Mouse (Mus musculus): ENCODE results near the gene Cep152. TPM values are rescaled to one million over a fixed set of nuclear protein-coding genes. Genes with fewer than 3 reads are reported as not detected.

Gene Cep152
- polyA plus RNA-seq, 1 experiment from 2014 or later, result 4.7 TPM

- Histone ChIP-seq H3K27ac (no peak overlapping the region), H3K4me3 (replicated peaks) (no peak overlapping the region), H3K36me3 (peaks cover 17% of the 10 kb centered on the region; the same call in 1 of the 2 replicates), H3K9ac (no peak overlapping the region), H3K9me3 (no peaks in the 10 kb centered on the region), H3K27me3 (replicated peaks) (no peaks in the 10 kb centered on the region), H3K4me2 (replicated peaks) (no peak overlapping the region), H3K4me1 (replicated peaks) (no peaks in the 10 kb centered on the region)
- 86% methylated on average over 12 of the region's 12 CpGs for WGBS
- ATAC-seq, result no peak
These were observed 35.6 kb downstream of the Cep152 start for GRCm38 (mm10) chr2:125589287-125589686.

DNA sequence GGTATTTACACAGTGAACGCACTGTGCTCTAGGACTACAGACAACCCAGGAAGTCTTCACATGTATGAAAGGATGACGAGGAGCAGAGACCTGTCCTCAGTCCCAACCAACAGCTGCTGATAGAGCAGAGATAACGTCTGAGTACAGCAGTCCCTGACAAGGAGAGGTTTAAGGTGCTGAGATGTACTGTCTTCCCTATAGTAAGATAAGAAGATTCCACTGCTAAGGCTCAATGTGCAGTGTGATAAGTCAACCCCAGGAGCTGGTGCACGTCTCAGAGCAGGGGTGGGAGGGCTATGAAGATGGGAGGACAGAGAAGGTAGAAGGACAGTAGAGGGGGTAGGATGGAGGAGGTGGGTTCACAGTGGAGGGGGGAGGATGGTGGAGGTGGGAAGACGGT, 43.8 kb downstream of the Cep152 start:
- Histone ChIP-seq H3K4me3 (replicated peaks) (no peak overlapping the region), H3K27ac (no peak overlapping the region), H3K4me2 (replicated peaks) (no peak overlapping the region), H3K9me3 (no peaks in the 10 kb centered on the region), H3K9ac (no peak overlapping the region), H3K4me1 (replicated peaks) (no peaks in the 10 kb centered on the region), H3K36me3 (peaks cover 11% of the 10 kb centered on the region; the same call in 1 of the 2 replicates), H3K27me3 (replicated peaks) (no peaks in the 10 kb centered on the region)
- WGBS, result 53% methylated on average over 5 of the region's 5 CpGs
- ATAC-seq, result no peak

DNA sequence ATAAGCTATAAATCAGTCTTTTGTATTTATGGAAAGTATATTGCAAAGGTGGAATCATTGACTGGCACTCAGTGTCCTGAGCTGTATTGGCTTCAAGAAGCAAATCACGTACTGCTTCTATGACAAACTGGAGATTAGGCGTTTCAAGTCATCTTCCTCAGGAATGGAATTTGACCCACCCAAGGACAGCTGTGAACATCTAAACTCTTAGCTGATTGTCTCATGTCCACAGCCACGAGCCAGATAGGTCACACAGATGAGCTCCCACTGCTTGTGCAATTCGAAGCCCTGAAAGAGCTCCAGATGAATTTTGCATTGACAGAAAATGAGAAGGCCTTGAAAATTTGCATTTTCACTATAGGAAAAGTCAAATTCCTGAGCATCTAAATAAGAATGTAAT, 47.2 kb downstream of the Cep152 start:
- H3K4me3 ChIP-seq (replicated peaks), result no peak overlapping the region
- WGBS, result 80% methylated on average over 4 of the region's 4 CpGs
- H3K27ac ChIP-seq, result no peak overlapping the region
- H3K4me1 ChIP-seq (replicated peaks), result no peaks in the 10 kb centered on the region
- no peaks in the 10 kb centered on the region for H3K27me3 ChIP-seq (replicated peaks)
- H3K36me3 ChIP-seq, result peaks cover 22% of the 10 kb centered on the region
- H3K9ac ChIP-seq, result no peak overlapping the region
- H3K4me2 ChIP-seq (replicated peaks), result no peak overlapping the region
- H3K9me3 ChIP-seq, result no peaks in the 10 kb centered on the region
- no peak for ATAC-seq

- ATAC-seq, result no peak
- H3K36me3 ChIP-seq, result peaks cover 16% of the 10 kb centered on the region
- no peak overlapping the region for H3K4me2 ChIP-seq (replicated peaks)
- H3K27me3 ChIP-seq (replicated peaks), result no peaks in the 10 kb centered on the region
- WGBS, result 84% methylated on average over 8 of the region's 8 CpGs
- no peak overlapping the region for H3K4me3 ChIP-seq (replicated peaks)
- no peaks in the 10 kb centered on the region for H3K9me3 ChIP-seq
- H3K4me1 ChIP-seq (replicated peaks), result no peaks in the 10 kb centered on the region
- H3K27ac ChIP-seq, result no peak overlapping the region
- no peak overlapping the region for H3K9ac ChIP-seq
These were observed 48.4 kb downstream of the Cep152 start for GRCm38 (mm10) chr2:125576498-125576897.

- Histone ChIP-seq H3K4me1 (replicated peaks) (no peaks in the 10 kb centered on the region), H3K4me2 (replicated peaks) (no peak overlapping the region), H3K36me3 (peaks cover 11% of the 10 kb centered on the region), H3K27ac (no peak overlapping the region), H3K9ac (no peak overlapping the region), H3K27me3 (replicated peaks) (no peaks in the 10 kb centered on the region), H3K9me3 (no peaks in the 10 kb centered on the region), H3K4me3 (replicated peaks) (no peak overlapping the region)
- 86% methylated on average over 3 of the region's 3 CpGs for WGBS
- no peak for ATAC-seq
These were observed 49.1 kb downstream of the Cep152 start for GRCm38 (mm10) chr2:125575766-125576165.

- Histone ChIP-seq H3K4me3 (replicated peaks) (no peak overlapping the region), H3K27me3 (replicated peaks) (no peaks in the 10 kb centered on the region), H3K36me3 (no peaks in the 10 kb centered on the region), H3K4me2 (replicated peaks) (no peak overlapping the region), H3K4me1 (replicated peaks) (no peaks in the 10 kb centered on the region), H3K9ac (no peak overlapping the region), H3K27ac (no peak overlapping the region), H3K9me3 (no peaks in the 10 kb centered on the region)
- WGBS, result 94% methylated on average over 11 of the region's 11 CpGs
- no peak for ATAC-seq
These were observed 61.0 kb downstream of the Cep152 start for GRCm38 (mm10) chr2:125563884-125564283.

DNA sequence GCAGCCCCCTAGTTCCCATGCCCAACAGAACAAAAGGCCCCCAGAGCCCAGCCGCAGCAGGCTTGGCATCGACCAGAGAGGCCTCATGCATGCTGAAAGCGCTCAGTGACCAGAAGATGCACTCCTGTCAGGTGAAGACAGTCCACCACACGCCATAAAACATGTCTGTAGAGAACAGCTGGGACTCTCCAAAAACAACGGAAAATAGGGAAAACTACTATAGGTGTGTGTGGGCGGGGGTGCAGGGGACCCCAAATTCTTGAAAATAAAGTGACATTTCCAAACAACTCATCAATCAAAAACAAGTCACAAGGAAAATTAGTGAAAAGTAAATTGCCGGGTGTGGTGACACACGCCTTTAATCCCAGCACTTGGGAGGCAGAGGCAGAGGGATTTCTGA, 62.5 kb downstream of the Cep152 start:
- no peaks in the 10 kb centered on the region for H3K36me3 ChIP-seq
- ATAC-seq, result no peak
- no peaks in the 10 kb centered on the region for H3K27me3 ChIP-seq (replicated peaks)
- H3K4me1 ChIP-seq (replicated peaks), result no peaks in the 10 kb centered on the region
- WGBS, result 95% methylated on average over 8 of the region's 8 CpGs
- H3K9me3 ChIP-seq, result no peaks in the 10 kb centered on the region
- H3K9ac ChIP-seq, result no peak overlapping the region
- H3K4me2 ChIP-seq (replicated peaks), result no peak overlapping the region
- H3K27ac ChIP-seq, result no peak overlapping the region
- H3K4me3 ChIP-seq (replicated peaks), result no peak overlapping the region

GRCm38 (mm10) chr2:125560037-125560436, 64.9 kb downstream of the Cep152 start:
- 91% methylated on average over 6 of the region's 6 CpGs for WGBS
- no peaks in the 10 kb centered on the region for H3K9me3 ChIP-seq
- H3K4me2 ChIP-seq (replicated peaks), result no peak overlapping the region
- no peaks in the 10 kb centered on the region for H3K36me3 ChIP-seq
- H3K27me3 ChIP-seq (replicated peaks), result no peaks in the 10 kb centered on the region
- no peaks in the 10 kb centered on the region for H3K4me1 ChIP-seq (replicated peaks)
- no peak overlapping the region for H3K9ac ChIP-seq
- no peak for ATAC-seq
- H3K27ac ChIP-seq, result no peak overlapping the region
- no peak overlapping the region for H3K4me3 ChIP-seq (replicated peaks)

DNA sequence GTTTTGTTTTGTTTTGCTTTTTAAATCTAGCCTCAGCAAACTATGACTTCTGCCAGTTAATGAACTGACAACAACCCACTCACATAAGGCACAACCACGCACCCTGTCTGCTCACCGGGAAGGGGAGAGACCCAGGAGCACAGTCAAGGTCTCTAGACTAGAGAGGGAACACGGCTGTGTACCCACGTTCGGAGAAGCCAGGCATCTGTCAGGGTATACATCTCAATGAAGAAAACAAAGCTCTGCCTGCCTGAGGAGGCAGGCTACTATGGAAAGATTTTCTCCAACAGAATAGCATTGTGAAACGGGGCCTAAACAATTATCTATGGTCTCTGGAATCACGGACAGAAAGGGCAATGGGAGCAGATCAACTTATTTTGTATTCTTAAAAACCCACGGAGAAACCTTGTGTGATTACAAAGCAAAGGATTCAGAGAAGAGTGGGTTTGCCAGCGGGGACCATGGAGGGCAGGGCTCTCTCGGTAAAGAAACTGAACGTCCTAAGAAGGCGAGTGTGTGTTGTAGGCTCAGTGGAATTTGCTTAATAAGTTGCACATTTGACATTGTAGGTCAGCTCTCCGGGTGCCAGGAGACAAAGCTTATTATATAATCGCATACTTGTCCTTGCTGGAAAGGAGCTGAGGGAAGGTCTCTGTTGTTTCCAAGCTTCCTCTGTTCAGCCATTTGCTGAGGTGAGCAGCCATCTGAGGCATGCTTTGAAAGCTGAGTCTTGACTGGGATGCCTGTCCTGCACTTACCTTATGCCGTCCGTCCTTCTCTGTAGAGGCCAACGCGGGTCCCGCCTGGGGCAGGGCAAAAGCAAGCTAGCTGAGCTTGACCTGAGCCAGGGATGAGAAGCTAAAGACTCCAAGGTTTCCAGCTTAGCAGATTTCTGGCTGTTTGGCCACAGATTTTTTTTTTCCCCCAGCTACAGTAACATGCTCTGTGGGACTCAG, 66.0 kb downstream of the Cep152 start:
- 81% methylated on average over 19 of the region's 19 CpGs for WGBS
- H3K4me2 ChIP-seq (replicated peaks), result no peak overlapping the region
- no peak for ATAC-seq

GRCm38 (mm10) chr2:125555830-125556229, 69.1 kb downstream of the Cep152 start:
- no peaks in the 10 kb centered on the region for H3K9me3 ChIP-seq
- no peak overlapping the region for H3K4me3 ChIP-seq (replicated peaks)
- no peaks in the 10 kb centered on the region for H3K36me3 ChIP-seq
- H3K9ac ChIP-seq, result no peak overlapping the region
- H3K27ac ChIP-seq, result no peak overlapping the region
- H3K4me2 ChIP-seq (replicated peaks), result no peak overlapping the region
- WGBS, result 81% methylated on average over 6 of the region's 6 CpGs
- H3K4me1 ChIP-seq (replicated peaks), result no peaks in the 10 kb centered on the region
- ATAC-seq, result no peak
- H3K27me3 ChIP-seq (replicated peaks), result no peaks in the 10 kb centered on the region

More for the DNA sequence above, 66.0 kb downstream of the Cep152 start:
- Histone ChIP-seq H3K9ac (no peak overlapping the region), H3K27ac (no peak overlapping the region), H3K9me3 (no peaks in the 10 kb centered on the region), H3K27me3 (replicated peaks) (no peaks in the 10 kb centered on the region), H3K4me1 (replicated peaks) (no peaks in the 10 kb centered on the region), H3K36me3 (no peaks in the 10 kb centered on the region), H3K4me3 (replicated peaks) (no peak overlapping the region)

DNA sequence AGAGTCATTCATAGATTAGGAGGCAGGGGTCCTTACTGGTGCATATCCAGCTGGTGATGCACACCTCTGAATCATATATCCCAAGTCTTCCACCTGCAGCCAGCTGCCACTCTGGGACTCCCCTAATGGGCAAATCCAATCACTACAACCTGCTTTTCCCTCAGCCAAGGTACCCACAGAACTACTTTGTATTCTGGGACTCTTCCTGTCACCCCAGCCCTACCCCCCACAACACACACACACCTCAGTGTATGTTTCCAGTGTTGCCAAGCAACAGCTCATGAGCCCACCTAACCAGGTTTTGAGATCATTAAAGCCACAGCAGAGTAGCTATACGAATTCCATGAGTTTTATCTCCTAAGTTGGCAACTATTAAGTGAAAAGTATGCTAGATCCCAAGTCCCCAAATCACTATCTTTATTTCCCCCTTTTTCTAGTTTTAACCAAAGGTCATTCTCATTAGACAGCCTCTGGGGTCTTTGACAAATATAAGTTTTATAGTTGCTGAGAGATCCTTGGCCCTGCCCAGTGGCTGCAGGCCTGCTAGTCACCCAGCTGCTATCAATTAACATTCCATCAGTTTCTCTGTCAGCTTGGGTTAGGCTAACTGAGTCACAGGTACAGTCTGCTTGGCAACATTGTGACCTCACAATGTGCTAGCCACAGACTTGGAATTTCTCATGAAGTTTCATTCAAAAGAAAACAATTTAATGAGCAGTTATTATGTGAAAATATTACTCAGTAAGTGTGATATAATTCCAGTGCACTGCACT, 75.9 kb downstream of the Cep152 start:
- WGBS, result 48% methylated on average over 1 of the region's 1 CpGs
- Histone ChIP-seq H3K9ac (no peak overlapping the region), H3K4me1 (replicated peaks) (no peaks in the 10 kb centered on the region), H3K27ac (no peak overlapping the region), H3K36me3 (no peaks in the 10 kb centered on the region), H3K27me3 (replicated peaks) (no peaks in the 10 kb centered on the region), H3K4me3 (replicated peaks) (no peak overlapping the region), H3K4me2 (replicated peaks) (no peak overlapping the region), H3K9me3 (no peaks in the 10 kb centered on the region)
- ATAC-seq, result no peak

GRCm38 (mm10) chr2:125544986-125545385, 79.9 kb downstream of the Cep152 start:
- Histone ChIP-seq H3K9ac (no peak overlapping the region), H3K4me3 (replicated peaks) (no peak overlapping the region), H3K27me3 (replicated peaks) (no peaks in the 10 kb centered on the region), H3K27ac (no peak overlapping the region), H3K36me3 (no peaks in the 10 kb centered on the region), H3K9me3 (no peaks in the 10 kb centered on the region), H3K4me2 (replicated peaks) (no peak overlapping the region), H3K4me1 (replicated peaks) (no peaks in the 10 kb centered on the region)
- WGBS, result 82% methylated on average over 3 of the region's 3 CpGs
- ATAC-seq, result no peak
